Mouse (Mus musculus) activated CD4-positive, CD25-positive, alpha-beta regulatory T cell (primary cell): Measurements from ENCODE around the gene Lrig3. TPM values are rescaled to one million over a fixed set of nuclear protein-coding genes. Genes with fewer than 3 reads are reported as not detected.

Experiments used
- polyA plus RNA-seq, 2 experiments: library from polyadenylated mRNA; unstranded; fragments of 100-300 nt; shearing (Covaris generic); gene quantifications; one replicate each; pipeline ENCODE4 v1.2.1; 2017

The Lrig3 gene
- polyA plus RNA-seq: under 1 TPM; 0.55 to 0.77 TPM

DNA sequence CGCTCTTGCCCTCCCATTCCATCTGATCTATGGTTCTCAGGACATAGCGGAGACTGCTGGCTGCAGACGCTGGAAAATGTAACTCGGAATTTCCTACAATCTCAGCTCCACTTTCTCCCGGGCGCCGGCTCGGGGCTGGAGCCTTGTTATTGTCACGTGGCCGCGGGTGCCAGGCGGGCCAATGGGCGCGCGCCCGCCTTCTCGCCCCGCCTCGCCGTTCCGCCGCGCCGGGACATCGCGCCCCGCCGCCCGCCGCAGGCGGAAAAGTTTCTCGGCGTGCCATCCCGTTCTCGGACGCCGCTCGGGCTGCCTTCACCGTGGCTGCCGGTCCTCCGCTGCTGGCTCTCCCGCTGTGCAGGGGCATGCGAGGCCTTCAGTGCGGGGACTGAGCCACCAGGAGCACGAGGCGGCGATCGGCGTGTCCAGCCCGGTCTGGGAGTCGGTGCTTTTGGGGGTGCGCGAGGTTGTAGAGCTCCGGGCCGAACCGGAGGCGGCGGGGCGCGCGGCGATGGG lies at the start of gene Lrig3:
TSS of gene Lrig3 (plus strand) at position 201 of the 513 bp plus-strand sequence.

